Mouse (Mus musculus) brain, embryonic 18.5 days (tissue): ENCODE measurements around the gene Hhat.

Source experiments
- DNase-seq: peaks from one replicate; pipeline ENCODE4 v3.0.0-alpha.2; 2012; ENCODE audit warnings: low read depth, low spot score

The Hhat gene

DNA sequence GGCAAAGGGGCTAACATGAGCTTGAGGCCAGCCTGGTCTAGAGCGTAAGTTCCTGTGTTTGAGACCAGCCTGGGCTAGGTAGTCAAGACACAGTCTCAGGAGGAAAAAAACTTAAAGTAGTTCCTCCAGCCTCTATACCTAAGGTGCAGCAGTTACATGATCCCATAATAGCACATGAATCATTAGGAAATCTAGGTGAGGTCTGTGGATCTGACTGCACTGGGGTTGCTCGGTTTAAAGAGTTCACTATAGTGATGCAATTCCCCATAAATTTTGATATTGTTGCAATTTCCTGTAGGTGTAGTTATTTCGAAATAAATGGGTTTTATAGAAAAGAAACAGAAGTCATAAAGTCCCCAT lies 26.2 kb downstream of the Hhat start:
- no peak for DNase-seq

DNA sequence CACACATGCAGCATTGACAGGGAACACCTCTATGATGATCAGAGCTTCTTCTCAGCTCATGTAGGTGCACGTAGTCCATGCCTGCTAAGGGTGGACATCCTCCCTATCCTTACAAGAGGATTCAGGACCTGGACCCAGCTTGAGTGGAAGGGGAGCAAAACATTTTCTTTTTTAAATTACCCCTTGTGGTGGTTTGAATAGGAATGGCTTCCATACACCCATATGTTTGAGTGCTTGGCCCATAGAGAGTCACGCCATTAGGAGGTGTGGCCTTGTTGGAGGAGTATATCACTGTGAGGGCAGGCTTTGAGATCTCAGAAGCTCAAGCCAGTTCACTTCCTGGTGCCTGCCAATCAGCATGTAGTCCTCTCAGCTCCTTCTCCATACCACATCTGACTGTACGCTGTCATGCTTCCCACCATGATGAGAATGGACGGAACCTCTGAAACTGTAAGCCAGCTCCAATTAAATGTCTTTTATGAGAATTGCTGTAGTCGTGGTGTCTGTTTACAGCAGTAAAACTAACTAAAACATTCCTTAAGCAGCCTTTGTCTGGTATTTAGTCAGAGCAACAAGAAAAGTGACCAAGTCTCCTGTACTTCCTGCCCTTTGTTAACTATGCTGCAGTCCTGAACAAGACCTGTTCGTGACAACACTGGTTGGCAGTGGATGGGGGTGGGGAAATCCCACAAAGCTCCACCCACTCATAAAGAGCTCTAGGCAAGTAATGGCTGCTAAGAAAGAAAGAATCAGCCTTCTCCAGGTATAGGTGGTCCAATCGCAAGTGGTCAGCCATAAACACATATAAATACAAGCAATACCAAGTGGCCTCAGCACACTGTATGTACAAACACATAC lies 28.4 kb downstream of the Hhat start:
- DNase-seq: no peak

DNA sequence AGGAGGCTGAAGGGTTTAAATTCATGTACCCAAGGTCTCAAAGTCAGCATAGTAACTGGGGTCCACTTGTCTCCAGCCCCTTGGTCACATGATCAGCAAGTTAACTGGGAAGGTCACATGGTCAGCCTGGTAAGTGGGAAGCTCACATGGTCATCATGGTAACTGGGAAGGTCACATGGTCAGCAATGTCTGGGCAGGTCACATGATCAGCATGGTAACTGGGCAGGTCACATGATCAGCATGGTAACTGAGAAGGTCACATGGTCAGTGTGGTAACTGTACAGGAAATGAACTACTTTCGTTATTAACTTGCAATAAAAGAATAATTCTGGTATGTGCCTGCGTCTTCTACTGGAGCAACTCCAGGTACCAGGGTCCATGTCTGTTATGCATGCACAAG lies 29.1 kb downstream of the Hhat start:
- DNase-seq: no peak

DNA sequence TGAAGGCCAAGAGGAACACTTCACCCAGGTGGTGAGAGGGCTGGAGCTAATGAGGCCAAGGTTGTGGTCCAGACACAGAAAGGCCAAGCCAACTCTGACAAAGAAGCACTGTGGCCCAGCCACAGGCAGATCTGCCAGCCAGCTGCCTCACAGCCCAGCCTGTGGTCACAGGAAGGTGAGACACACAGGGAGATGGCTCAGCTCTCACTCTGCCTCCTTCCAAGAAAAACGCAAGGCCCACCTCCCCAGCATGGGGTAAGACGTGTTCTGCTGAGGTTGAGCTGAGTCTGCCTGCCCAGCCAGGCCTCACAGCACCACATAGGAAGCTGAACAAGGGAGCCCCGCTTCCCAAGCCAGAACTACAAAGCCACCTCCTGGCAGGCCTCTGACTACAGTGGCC lies 34.5 kb downstream of the Hhat start:
- DNase-seq: no peak

DNA sequence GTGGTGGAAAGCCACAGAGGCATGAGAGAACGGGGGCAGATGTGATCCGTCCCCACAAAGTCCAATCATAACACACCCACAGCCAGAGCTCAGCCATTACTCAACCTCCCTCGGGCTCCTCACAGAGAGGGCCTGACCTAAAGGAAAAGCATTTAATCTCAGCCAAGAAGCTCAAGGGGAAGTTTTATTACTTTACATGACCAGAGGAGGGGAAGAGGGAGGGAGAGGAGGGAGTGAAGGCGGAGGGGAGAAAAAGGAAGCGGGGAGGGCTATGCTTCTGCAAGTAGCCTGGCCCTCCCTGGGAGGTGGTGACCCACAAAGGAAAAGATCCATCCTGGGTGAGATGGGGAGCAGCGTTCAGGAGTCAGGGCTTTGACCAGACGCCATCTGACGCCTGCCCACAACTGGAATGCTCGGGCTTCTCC lies 35.0 kb downstream of the Hhat start:
- DNase-seq: no peak

DNA sequence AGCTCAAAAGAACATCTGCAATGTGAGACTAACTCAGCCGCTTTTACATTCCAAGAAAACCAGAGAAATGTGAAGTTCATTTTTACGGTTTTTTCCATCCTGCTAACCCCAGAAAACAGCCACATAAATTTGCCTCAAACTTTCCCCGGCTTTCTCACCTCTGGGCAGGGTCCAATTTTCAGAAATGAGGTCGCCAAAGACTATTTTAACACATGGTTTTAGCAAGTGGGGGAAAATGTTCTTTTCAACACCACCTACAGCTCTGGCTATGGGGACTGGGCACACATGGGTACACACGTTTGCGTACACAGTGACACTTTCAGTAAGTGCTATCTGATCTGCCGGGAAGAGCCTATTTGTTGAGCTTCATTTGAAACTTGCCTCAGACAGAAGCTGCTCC lies 40.5 kb downstream of the Hhat start:
- no peak for DNase-seq

DNA sequence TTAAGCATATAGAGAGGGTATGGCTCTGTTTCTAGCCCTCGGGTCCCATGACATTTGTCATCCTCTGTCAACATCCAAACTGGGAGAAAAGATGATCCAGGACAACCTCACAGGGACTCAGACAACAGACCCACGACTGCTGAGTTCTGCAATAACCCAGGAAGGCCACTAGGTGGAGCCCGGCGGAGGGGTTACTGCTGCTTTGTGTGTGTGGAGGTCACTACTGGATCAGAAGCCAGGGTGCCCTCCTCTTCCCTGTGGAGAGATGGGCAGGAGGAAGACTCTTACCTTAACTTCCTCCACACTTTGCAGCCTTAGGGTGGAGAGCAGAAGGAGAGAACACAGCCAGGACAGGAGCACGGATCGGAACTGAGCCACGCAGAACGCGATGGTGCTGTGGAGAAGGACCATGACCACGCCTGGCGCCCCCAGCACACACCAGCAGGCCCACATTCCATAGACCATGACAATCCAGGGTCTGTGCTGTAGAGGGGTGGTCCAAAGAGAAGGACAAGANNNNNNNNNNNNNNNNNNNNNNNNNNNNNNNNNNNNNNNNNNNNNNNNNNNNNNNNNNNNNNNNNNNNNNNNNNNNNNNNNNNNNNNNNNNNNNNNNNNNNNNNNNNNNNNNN lies 43.9 kb downstream of the Hhat start:
- DNase-seq: no peak

DNA sequence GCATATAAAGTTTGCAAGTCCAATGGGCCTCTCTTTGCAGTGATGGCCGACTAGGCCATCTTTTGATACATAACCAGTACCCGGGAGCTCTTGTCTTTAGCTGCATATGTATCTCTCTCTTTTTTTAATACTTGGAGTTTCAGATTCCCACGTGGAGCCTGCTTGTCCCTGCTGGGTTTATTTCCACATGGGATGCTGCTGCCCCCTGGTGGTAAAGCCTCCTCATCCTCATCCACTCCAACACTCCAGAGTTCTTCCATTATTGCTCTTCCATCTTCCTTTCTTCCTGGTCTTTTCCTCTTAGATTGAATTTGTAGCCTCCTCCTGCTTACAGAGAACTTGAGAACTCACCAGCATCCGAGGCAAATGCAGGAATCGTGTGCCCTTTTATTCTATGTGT lies 48.9 kb downstream of the Hhat start:
- DNase-seq: no peak

DNA sequence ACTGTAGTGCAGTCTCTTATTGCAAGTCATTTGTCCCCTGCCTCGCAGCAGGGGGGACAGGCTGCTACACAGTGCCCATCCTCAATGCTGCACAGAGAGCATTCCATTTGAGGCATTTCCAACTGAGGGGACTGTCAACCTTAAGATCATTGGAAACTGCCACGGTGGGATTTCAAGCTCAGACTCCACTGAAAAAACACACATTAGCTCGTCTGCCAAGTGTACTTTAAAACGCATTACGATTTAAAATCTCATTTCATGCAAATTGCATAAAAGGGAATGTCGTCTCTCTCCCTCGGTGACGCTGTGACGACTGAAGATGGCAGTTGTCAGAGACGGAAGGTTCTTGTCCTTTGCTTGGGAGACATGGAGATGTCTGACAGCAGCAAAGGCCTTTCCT lies 50.9 kb downstream of the Hhat start:
- no peak for DNase-seq

DNA sequence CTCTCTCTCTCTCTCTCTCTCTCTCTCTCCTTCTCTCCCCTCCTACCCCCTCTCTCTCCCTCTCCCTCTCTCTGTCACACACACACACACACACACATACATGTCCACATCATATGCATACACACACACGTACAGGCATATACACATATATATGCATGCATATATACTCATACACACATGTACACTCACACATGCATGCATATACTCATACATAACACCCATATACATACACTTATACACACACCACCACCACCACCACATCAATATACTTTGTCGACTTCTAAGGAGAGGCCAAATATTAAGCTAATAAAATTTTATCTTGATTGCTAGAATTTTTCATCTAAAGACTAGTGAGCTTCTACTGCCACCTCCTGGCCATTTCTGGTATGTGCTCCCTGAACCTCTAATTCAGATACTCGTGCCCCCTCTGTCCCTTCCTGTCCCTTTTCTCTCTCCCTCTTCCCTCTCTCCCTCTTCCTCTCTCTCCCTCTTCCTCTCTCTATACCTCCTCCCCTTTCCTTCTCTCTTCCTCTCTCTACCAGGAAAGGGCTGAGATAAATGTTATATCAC lies 59.2 kb downstream of the Hhat start:
- DNase-seq: no peak

DNA sequence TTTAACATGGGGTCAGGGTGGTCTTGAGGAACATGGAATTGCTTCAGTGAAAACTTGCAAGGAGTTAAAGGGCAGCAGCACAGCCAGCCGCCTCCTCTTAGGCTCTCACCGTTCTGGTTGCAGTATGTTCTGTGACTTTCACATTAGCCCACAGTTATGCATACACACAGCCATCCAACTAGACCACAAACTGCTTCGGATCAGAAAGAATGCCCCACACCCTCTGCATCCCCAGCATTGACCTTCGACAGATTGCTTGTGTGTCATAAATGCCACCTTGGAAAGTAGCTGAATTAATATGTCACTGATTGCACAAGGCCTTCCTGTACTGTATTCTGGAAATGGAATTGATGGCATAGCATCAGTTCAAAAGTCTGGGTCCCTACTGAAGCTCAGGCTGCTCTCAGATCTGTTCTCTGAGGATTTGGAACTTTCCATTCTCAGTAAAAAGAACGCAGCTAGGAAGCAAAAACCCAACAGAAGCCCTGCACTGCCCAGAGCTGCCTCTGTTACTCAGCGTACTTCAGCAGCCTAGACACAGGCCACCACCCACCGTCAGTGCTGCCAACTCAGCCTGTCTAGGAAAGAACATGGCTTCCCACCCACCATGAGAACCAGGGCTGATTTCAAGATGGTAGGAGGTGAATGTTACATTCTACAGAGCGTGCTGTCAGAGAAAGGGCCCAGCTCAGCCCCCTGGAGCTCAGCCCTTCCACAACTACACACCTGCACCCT lies 70.5 kb downstream of the Hhat start:
- no peak for DNase-seq

DNA sequence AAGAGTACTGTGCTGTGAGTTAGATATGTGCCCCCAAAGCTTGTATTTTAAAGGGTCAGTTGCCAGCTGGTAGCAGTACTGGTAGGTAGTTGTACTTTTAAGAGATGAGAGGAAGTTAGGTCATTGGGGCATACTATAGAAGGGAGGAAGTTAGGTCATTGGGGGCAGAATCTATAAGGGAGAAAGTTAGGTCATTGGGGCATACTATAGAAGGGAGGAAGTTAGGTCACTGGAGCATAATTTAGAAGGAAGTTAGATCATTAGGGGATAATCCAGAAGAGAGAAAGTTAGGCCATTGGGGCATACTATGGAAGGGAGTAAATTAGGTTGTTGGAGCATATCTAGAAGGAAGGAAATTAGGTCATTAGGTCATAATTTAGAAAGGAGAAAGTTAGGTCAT lies 71.9 kb downstream of the Hhat start:
- no peak for DNase-seq

DNA sequence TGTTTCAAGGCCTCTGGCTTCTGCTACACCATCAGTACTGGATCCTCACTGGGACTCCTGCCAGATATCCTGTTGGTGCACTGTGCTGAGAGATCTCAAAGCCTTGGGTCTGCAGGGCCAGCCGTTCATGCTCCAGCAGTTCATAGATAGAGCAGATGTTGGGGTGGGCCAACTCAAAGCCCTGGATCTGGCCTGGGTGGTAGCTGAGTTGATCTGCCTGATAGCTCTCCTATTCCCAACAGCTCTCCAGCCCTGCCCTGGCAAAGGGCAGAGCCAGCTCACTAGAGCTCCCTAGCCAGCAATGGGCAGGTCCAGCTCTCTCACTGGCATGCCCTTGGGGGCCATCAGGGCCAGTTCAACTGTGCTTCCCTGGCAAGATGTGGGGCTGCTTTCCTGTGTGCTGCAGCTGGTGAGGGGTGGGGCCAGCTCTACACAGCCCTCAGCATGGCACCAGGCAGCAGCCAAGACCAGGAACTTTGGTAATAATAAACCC lies 74.6 kb downstream of the Hhat start:
- DNase-seq: no peak

DNA sequence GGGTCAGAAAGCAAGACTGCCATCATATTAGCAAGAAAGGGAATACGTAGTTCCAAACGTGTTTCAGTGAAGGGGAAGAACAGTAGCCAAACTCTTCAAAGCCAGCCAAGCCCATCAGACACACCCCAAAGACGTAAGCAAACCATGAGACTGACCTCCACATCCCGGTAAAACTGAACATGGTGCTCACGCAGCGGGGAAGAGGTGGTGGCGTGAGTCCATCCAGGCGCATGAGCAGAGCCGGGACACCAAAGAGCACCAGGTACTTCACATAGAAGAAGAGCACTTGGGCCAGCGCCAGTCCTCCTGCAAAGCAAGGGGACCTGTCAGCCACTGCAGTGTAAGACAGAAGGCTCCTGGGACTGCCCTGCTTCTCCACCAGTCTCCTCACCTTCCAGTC lies 77.4 kb downstream of the Hhat start:
- DNase-seq: no peak

DNA sequence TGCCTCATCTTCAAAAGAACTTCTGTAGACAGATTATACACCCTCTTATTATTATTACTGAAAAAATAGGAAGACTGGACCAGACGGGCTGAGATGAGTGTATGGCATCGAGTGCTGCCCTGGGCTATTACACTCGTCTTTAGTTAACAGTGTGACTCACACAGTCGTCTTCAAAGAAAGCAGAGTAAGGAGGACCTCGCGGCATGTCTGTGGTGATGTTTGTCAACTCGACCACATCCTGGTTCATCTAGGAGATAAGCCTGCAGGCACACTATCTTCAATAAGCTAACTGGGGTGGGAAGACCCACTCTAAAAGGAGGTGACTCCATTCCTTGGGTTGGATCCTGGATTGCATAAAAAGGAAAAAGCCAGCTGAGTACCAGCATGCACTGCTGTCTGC lies 78.0 kb downstream of the Hhat start:
- no peak for DNase-seq

DNA sequence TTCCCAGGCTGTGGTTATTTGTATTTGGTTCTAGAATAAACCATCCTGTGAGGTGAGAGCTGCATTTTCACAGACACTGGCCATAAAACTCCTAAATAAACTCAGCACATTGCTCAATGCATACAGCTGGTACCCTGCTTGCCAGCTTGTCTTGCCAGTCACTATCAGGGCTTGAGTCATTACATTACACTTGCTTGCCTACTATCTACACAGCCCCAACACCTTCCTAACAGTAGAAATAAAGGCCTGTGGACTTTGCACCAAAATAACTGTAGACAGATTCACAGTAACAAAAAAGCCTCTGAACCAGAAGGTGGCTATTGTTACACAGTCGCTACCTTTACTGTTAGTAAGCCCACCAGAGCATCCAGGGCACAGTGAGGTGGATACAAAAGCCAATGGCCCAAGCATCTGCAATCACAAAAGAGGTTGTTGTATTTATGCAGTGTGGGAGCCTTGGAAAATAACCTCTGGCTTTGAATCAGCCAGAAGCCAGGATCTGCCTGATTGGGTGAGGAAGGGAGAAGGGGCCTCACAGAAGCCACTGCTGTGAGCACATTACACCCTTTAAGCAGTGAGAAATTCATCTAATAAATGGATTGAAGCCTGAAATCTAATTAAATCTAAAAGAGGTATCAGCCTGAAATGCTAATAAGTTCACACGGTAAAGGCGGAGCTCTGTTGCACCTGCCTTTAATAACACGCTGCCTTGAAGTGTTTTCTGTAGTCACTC lies 88.6 kb downstream of the Hhat start:
- no peak for DNase-seq

DNA sequence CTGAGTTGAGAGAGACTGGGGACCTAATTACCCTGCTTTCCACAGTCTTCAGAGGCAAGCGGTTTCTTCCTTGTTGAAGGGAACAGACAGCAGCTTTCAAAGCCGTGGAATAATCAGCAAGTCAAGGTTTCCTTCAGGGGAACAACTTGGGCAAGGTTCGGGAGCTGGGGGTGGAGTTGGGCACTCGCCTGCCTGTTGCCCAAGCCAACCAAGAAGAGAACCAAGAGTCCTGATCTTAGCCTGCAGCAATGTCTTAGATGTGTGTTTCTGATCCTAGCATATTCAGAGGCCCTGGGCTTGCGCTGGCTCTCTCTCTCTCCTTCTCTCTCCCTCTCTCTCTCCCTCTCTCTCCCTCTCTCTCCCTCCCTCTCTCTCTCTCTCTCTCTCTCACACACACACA lies 93.8 kb downstream of the Hhat start:
- DNase-seq: no peak

DNA sequence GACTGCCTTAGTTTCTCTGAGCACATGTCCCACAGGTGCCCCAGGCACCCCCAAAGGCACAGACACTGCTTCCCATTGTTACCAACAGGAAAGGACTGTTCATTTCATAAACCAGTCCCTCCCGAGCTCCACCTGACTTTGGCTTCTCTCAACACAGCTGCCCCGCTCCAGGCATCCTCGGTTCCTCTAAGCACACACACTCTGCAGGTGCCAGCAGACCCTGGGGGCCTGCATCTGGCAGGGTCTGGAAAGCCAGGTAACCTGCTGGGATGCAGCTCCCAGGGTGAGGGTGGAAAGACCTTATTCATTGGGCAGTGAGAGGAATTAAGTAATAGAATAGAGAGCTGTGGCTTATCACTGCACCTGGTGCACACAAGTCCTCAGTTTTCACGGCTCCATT lies 107.4 kb downstream of the Hhat start:
- DNase-seq: no peak

DNA sequence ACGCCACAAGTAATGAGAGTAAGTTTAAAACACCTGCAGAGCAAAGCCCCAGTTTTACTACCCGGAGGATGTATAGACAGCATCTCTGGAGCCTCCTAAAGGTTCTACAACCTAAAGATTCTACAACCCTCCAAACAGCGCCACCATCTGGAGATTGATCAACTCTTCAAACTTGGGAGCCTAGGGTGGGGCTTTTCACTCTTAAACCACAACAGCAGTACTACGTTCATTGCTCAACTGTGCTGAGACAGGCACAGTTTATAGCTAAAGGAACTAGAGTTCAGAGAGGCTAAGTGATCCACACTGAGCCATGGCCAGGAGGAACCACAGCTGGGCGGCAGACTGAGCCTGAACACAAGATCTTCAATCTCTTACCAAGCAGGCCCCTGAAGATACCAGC lies 107.9 kb downstream of the Hhat start:
- DNase-seq: no peak

DNA sequence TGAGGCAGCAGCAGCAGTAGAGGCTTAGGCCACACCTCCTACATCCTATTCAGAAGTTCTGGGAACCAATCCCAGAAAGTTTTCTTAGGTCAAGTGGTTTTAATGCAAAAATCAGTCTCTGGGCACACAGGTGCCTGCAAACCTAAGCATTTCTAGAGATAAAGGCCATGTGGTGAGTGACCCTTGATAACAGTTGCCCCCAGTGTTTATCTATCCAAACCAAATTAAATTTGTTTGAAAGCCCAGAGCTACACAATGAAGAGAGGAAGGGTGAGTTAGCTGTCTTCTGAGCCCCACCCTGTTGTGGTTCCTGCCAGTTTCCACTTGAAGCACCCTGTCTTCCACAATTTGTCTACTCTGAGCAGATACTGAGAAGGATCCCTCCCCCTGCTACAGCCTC lies 109.4 kb downstream of the Hhat start:
- no peak for DNase-seq

DNA sequence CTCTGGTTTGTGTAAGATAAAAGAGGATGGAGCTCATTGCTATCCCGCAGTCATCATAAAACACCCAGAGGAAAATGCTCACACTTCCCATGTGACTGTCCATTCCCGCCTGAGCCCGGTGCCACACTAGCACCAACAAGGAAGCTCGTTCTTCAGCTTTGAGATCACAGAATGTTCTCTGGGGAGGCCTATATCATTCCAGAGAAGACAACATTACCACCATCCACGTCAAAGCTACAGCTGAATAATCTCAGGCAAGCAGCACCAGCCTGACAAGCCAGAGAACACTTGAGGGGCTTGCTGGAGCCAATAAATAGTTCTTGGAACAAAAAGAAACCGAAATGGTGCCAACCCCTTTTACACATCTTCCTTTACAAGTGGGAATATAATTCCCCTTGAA lies 113.6 kb downstream of the Hhat start:
- DNase-seq: no peak
